Mouse (Mus musculus) heart, adult 8-10 months (tissue): ENCODE data around the gene Antxr1. TPM values are rescaled to one million over a fixed set of nuclear protein-coding genes. Genes with fewer than 3 reads are reported as not detected.

ENCODE experiments used
- DNase-seq: peaks from one replicate; pipeline ENCODE4 v3.0.0; 2022; ENCODE audit warnings: low spot score
- total RNA-seq, 4 experiments: library from RNA; stranded (reverse); gene quantifications; 2 replicates each; pipeline ENCODE4 v1.2.4; 2022

The Antxr1 gene
- total RNA-seq: 1 to 10 TPM; 5.6 to 6.6 (median 6.0) TPM

- DNase-seq: peak; percentile 41
Measured at GRCm38 (mm10) chr6:87335091-87335934, at the start of gene Antxr1. Gene Antxr1, minus strand, starts transcription at chr6:87335821.

DNA sequence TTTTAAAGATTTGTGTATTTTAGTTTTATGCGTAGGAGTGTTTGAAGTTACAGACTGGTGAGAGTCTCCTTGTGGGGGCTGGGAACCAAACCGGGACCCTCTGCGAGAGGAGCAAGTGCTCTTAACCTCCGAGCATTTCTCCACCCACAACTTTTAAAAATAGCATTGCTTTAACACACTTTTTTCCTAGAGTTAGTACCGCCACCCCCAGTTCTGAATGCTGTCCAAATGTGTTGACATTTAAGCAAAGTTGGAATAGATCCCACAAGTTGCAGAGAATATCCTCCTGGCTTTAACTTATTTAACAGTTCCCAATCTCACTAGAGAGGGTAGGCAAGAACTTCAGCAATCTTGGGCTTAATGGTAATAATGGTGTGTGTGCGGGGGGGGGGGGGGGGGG, 49.1 kb upstream of the Antxr1 start:
- DNase-seq: no peak

DNA sequence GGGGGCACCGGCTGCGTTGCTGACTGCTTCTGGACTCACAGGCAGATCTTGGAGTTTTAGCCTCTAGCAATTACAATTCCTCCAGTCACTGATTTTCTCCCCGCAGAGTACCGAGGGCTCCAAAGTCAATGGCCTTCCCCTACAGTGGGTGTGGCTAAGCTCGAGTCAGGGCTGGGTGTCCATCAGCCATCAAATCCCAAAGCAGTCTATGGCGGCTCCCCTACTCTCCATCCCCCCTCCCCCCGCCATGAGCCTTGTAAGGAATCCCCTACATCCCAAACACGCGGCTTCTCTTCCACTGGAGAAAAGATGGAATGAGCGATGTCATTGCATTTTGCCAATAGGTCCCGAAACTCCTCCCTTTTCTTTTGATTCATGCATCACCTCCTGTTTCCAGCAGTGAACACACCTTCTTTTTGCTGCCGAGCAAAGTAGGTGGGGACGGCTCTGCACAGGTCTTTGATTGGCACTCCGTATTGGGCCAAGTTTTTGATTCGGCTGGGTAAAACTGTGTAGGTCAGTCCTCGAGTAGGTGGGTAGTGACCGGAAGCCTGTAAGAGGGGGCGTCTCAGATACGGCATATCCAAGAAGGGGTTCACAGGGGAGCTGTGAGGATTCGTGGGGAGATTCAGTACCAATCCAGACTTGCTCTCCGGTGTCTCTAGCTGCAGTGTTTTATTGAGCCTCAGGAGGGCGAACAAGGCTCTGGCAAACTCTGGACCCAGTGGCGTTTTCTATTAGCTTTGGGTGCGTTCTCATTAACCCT, 48.5 kb upstream of the Antxr1 start:
- DNase-seq: no peak

GRCm38 (mm10) chr6:87373057-87373456, 37.4 kb upstream of the Antxr1 start, which contains the start of gene Gkn2:
Gene Gkn2, plus strand, starts transcription at chr6:87373357.
- no peak for DNase-seq

- no peak for DNase-seq
Measured at GRCm38 (mm10) chr6:87369223-87369622, 33.6 kb upstream of the Antxr1 start.

DNA sequence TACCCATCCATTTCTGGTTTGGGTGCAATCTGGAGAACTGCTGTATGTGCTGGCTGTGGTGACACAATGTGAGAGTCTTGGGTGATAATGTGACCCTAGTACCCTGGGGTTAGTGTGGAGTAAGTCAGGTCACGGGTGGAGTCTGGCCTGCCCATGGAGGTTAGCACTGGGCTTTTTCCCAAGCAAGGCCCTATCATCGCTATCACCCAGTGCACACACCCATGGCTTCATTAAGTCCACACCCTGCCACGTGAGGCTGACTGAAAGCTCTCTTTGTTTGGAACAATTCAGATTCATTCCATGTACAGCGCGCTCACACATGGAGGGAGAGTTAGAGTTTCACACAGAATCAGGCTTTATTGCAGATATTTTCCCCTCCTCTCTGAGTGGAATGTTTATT, 18.8 kb upstream of the Antxr1 start:
- no peak for DNase-seq

- DNase-seq: no peak
Measured at GRCm38 (mm10) chr6:87350829-87351228, 15.2 kb upstream of the Antxr1 start, which contains the start of gene Gkn1. Gene Gkn1, minus strand, starts transcription at chr6:87350942.

DNA sequence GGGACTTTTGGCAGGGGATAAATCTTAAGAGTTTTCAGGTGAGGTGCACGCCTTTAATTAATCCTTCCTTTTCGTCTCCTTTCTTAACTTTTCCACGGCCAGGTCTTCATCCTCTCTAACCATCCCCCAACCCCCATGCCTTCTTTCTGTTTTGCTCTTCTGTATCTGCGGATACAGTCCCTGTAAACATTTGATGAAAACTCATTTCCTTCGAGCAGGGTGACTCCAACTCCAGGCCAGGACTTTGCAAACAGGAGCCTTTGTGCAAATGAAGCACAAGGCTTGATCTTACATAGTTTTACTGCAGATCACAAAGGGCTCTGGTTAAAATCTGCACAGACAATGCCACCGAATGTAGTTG, 294 bp upstream of the Antxr1 start:
- no peak for DNase-seq

GRCm38 (mm10) chr6:87334361-87335090, 1.1 kb downstream of the Antxr1 start:
- no peak for DNase-seq

DNA sequence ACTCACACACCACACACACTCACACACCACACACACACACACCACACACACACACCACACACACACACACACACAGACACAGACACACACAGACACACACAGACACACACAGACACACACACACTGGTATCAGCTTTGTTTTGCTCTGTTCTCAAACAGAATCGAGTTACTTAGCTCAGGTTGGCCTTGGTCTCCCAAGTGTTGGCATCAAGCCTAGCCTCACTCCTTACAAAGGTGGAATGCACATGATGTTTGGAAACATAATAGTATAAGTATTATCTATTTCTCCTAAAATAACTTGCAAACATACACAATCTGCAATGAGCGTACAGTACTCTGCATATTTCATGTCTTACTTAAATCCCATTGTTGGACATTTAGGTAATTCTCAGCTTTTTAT, 3.2 kb downstream of the Antxr1 start:
- no peak for DNase-seq

GRCm38 (mm10) chr6:87328265-87329173, 7.1 kb downstream of the Antxr1 start:
- DNase-seq: no peak

DNA sequence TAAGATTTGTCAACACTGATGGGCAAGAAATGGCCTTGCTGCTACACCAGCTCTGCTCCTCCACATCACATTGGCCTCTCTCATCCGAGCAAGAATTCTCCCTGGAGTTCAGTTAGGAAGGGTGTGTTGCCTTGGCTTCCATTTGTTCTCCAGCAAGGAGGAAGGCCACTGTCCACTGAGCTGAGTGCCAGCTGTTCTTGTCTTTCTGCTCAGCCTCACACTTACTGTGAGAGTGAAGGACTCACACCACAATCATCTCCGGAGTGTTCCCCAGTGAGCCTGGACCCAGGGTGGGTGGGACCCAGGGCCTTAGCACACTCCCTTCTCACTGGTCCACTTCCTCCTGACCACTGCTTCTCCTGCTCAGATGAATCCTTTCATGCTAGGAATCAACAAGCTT, 8.7 kb downstream of the Antxr1 start:
- no peak for DNase-seq

GRCm38 (mm10) chr6:87323381-87323780, 12.2 kb downstream of the Antxr1 start:
- no peak for DNase-seq

DNA sequence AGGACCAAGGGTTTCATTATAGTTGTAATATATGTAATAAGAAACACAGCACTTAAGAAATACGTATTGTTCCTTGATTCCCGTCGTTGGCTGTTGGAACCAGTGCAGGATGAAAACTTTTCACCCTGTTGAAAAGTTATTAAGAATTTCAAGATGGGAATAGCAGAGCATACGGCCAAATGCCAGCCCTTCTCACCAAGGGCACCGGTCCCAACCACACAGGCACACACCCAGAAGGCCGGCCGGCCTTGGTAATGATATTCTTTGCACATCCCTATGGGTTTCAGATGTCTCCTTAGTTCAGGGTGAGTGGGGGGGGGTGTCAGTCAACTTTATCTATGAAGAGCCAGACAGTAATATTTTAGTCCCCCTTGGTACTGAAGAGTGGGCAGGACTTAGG, 17.0 kb downstream of the Antxr1 start:
- no peak for DNase-seq

GRCm38 (mm10) chr6:87316966-87317365, 18.7 kb downstream of the Antxr1 start:
- peak; percentile 70 for DNase-seq

GRCm38 (mm10) chr6:87312761-87313160, 22.9 kb downstream of the Antxr1 start:
- no peak for DNase-seq

DNA sequence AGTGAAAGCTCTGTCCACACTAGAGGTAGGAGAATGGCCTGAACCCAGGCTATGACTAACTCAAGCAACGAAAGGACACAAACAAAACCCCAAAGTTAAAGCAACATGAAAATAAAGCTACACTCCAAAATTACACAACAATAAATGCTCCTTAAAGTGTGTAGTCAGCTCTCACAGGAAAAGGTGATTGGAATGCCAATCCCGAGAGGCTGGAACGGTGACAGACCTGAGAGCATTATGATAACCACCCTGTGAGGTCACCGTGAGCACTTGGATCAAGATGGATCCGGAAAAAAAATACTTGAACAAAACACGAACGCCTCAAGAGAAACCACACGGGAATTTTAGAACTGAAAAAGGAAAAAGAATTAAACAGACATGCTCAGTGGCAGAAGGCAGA, 31.1 kb downstream of the Antxr1 start:
- DNase-seq: no peak

GRCm38 (mm10) chr6:87302746-87303145, 32.9 kb downstream of the Antxr1 start:
- no peak for DNase-seq

GRCm38 (mm10) chr6:87301991-87302390, 33.6 kb downstream of the Antxr1 start:
- no peak for DNase-seq

DNA sequence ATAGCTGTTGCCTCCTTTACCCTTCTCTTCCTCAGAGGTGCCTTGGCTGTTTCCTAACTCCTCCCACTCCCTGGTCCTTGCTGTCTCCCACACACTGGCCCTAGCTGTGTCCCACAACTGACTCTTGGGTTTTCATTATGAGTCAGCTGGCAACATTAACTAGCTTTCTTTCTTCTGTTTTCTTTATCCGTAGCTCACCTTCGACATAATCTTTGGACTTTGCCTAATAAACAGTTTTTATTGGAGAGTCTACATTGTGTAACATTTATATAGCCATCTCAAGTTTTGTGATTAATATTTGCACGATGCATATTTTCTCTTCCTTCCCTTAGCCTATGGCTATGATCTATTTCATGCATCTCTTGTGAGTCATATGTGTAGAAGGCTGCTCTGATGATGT, 40.7 kb downstream of the Antxr1 start:
- DNase-seq: no peak
